Mouse (Mus musculus) G1E (cell line): Measurements from ENCODE around the gene Edem3. TPM values are rescaled to one million over a fixed set of nuclear protein-coding genes. Genes with fewer than 3 reads are reported as not detected.

Experiments used
- ATAC-seq: 2 replicates; pipeline ENCODE4 v1.8.0; 2016; ENCODE audit warnings: mild to moderate bottlenecking; ENCODE audit not compliant: insufficient number of reproducible peaks, poor library complexity, low FRiP score, severe bottlenecking; ENCODE audit errors: extremely low read depth
- DNase-seq: peaks from one replicate; pipeline ENCODE4 v3.0.0; 2012; ENCODE audit warnings: low spot score
- H3K27me3 ChIP-seq: 2 replicates; pipeline ENCODE4 v1.6.1; 2012; ENCODE audit warnings: mild to moderate bottlenecking, low read length, inconsistent platforms; ENCODE audit not compliant: insufficient read depth
- H3K36me3 ChIP-seq: replicated peaks from 2 replicates; pipeline ENCODE3; 2012; ENCODE audit warnings: mild to moderate bottlenecking, inconsistent platforms
- H3K4me1 ChIP-seq: 2 replicates; pipeline ENCODE4 v1.6.1; 2012; ENCODE audit warnings: low read depth, low read length, inconsistent platforms, mixed read lengths; ENCODE audit not compliant: insufficient read depth
- H3K4me3 ChIP-seq: 2 replicates; pipeline ENCODE4 v1.5.1; 2012; ENCODE audit warnings: low read depth, mild to moderate bottlenecking, inconsistent platforms, low read length, moderate library complexity, mixed read lengths
- H3K9me3 ChIP-seq: replicated peaks from 2 replicates; pipeline ENCODE4 v1.6.1; 2012; ENCODE audit warnings: inconsistent platforms
- CTCF ChIP-seq: IDR thresholded peaks from 2 replicates; pipeline ENCODE4 v1.5.1; 2012; ENCODE audit warnings: low read depth, low read length, inconsistent platforms, mixed read lengths
- GATA1 ChIP-seq: IDR thresholded peaks from 2 replicates; pipeline ENCODE4 v1.6.1; 2012; ENCODE audit warnings: borderline replicate concordance, low read length, inconsistent platforms, mixed read lengths
- GATA2 ChIP-seq: IDR thresholded peaks from 2 replicates; pipeline ENCODE4 v1.6.1; 2012; ENCODE audit warnings: low read depth, low read length, inconsistent platforms, borderline replicate concordance
- POLR2AphosphoS5 ChIP-seq: IDR thresholded peaks from 2 replicates; pipeline ENCODE4 v1.6.1; 2012; ENCODE audit warnings: low read depth, low read length, inconsistent platforms; ENCODE audit not compliant: insufficient replicate concordance
- TAL1 ChIP-seq: conservative IDR thresholded peaks from 2 replicates; pipeline ENCODE4 v1.6.1; 2012; ENCODE audit warnings: low read depth, low read length, inconsistent platforms, mixed read lengths
- polyA plus RNA-seq: library from polyadenylated mRNA; stranded (reverse); fragments of >175 nt; gene quantifications from 2 replicates; pipeline ENCODE4 v1.2.3, GENCODE M21; 2012
- total RNA-seq, 2 experiments: library from RNA; stranded (forward) in 1 of 2; stranded (reverse) in 1 of 2; fragments of 200-1000 nt in 1 of 2; fragments of >200 nt in 1 of 2; fragmentation: Nextera tagmentation in 1 of 2; gene quantifications; 2 replicates each; pipeline ENCODE4 v1.2.3; 2014 to 2017

Gene Edem3
- total and polyA plus RNA-seq, 3 experiments: 7.7 to 64.0 (median 31.2) TPM

DNA sequence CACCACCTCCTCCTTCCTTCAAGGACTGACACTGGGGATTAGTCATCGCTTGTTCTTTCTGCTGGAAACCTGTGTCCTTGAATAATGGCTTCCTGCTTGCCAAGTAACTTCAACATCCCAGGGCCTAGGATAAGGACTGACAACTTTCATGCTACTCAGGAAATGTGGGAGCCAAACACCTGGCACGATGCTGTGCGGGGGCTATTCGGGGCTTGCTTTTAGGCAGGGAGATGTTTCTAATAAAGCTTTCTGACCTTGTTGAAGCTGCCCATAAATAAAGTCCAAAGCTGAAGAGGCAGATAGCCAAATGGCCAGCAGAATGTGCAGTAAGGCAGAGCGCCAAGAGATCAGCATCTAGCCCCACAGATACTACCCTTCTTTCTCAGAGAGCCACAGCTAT, 35.3 kb upstream of the Edem3 start:
- no peak for DNase-seq
- no peak for ATAC-seq
- Histone ChIP-seq H3K4me3 (no peak overlapping the region), H3K9me3 (no peaks in the 10 kb centered on the region), H3K27me3 (peaks cover 30% of the 10 kb centered on the region), H3K36me3 (no peaks in the 10 kb centered on the region), H3K4me1 (peaks cover 22% of the 10 kb centered on the region)
- TF ChIP-seq CTCF (no peak), TAL1 (no peak), GATA1 (no peak), POLR2AphosphoS5 (no peak), GATA2 (no peak)

GRCm38 (mm10) chr1:151720566-151720965, 34.6 kb upstream of the Edem3 start:
- DNase-seq (no peak), ATAC-seq (no peak)
- no peak for TF ChIP-seq GATA1
- TF ChIP-seq POLR2AphosphoS5: no peak
- TF ChIP-seq TAL1: no peak
- no peak for TF ChIP-seq CTCF
- TF ChIP-seq GATA2: no peak
- peaks cover 30% of the 10 kb centered on the region for H3K27me3 ChIP-seq
- no peaks in the 10 kb centered on the region for H3K36me3 ChIP-seq
- no peak overlapping the region for H3K4me3 ChIP-seq
- H3K4me1 ChIP-seq: peaks cover 28% of the 10 kb centered on the region
- no peaks in the 10 kb centered on the region for H3K9me3 ChIP-seq

GRCm38 (mm10) chr1:151721357-151721983, 33.7 kb upstream of the Edem3 start:
- no peak for DNase-seq
- H3K27me3 ChIP-seq: peaks cover 24% of the 10 kb centered on the region
- ATAC-seq: no peak
- H3K9me3 ChIP-seq: no peaks in the 10 kb centered on the region
- H3K4me3 ChIP-seq: no peak overlapping the region
- no peaks in the 10 kb centered on the region for H3K36me3 ChIP-seq
- TF ChIP-seq TAL1: no peak
- TF ChIP-seq GATA2: no peak
- no peak for TF ChIP-seq POLR2AphosphoS5
- H3K4me1 ChIP-seq: peaks cover 30% of the 10 kb centered on the region

GRCm38 (mm10) chr1:151723771-151724170, 31.4 kb upstream of the Edem3 start:
- TF ChIP-seq TAL1 (no peak), POLR2AphosphoS5 (no peak), CTCF (no peak), GATA1 (no peak), GATA2 (no peak)
- ATAC-seq (no peak), DNase-seq (no peak)
- Histone ChIP-seq H3K27me3 (peaks cover 16% of the 10 kb centered on the region), H3K4me1 (peaks cover 19% of the 10 kb centered on the region), H3K36me3 (no peaks in the 10 kb centered on the region), H3K9me3 (no peaks in the 10 kb centered on the region), H3K4me3 (no peak overlapping the region)

- no peak for DNase-seq
- TF ChIP-seq POLR2AphosphoS5 (no peak), TAL1 (no peak), GATA2 (no peak), GATA1 (no peak), CTCF (no peak)
- ATAC-seq: peak; percentile 30; the same call in 1 of the 2 replicates
- no peak overlapping the region for H3K4me3 ChIP-seq
- H3K9me3 ChIP-seq: no peaks in the 10 kb centered on the region
- H3K36me3 ChIP-seq: no peaks in the 10 kb centered on the region
- peaks cover 16% of the 10 kb centered on the region for H3K4me1 ChIP-seq
- peaks cover 4% of the 10 kb centered on the region; the same call in 1 of the 2 replicates for H3K27me3 ChIP-seq
Measured at GRCm38 (mm10) chr1:151725590-151725989, 29.6 kb upstream of the Edem3 start.

DNA sequence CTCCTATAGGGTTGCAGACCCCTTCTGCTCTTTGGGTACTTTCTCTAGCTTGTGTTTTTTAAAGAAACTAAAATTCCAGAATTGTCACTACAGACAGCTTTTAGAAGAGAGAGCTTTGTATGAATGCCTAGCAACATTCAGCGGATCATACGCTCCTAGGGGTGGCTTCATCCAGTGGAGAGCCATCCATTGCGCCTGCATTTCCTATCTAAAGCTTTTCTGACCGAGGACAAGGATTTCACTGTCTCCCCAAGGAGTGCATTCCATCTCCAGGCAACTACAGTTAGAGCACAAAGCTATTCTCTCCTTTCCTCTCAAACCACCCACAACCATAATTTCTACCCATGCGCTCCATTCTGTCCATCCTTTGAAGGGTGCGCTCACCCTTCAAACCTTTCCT, 28.8 kb upstream of the Edem3 start:
- Histone ChIP-seq H3K9me3 (no peaks in the 10 kb centered on the region), H3K4me1 (peaks cover 16% of the 10 kb centered on the region), H3K36me3 (no peaks in the 10 kb centered on the region), H3K27me3 (peaks cover 4% of the 10 kb centered on the region; the same call in 1 of the 2 replicates), H3K4me3 (no peak overlapping the region)
- ATAC-seq (no peak), DNase-seq (no peak)
- TF ChIP-seq TAL1 (no peak), GATA2 (no peak)

DNA sequence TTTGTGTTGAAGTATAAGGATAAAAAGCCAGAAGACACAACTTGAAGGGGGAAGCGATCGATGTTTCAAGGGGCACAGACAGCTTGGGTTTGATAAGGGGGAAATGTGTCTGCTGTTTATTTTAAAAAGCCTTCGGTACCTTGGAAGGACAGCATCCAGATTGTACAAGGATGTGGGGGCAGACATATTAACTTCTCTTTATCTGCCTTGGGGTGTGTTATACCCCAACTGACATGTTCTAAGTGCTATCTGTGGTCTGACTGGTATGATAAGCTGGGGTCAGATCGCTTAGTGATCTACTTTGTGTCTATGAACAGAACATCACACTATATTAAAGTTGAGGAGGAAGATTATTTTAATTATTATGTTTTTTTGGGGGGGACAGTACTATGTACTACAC, 27.0 kb upstream of the Edem3 start:
- Histone ChIP-seq H3K27me3 (no peaks in the 10 kb centered on the region), H3K4me3 (no peak overlapping the region), H3K4me1 (peaks cover 11% of the 10 kb centered on the region), H3K36me3 (no peaks in the 10 kb centered on the region), H3K9me3 (no peaks in the 10 kb centered on the region)
- ATAC-seq (peak; percentile 25; the same call in 1 of the 2 replicates), DNase-seq (no peak)
- no peak for TF ChIP-seq GATA2
- TF ChIP-seq CTCF: no peak
- no peak for TF ChIP-seq POLR2AphosphoS5
- TF ChIP-seq GATA1: no peak
- no peak for TF ChIP-seq TAL1
